Mouse (Mus musculus) 416B (cell line): ENCODE measurements at regions not wholly inside any gene's neighbourhood (a gene's known extent, or its start where the extent isn't known, plus 50 kb on each side); places are given as distances from the start of the nearest gene placed in this dataset.

Experiments
- DNase-seq: peaks from one replicate; pipeline ENCODE4 v3.0.0; 2011; ENCODE audit warnings: low read depth

GRCm38 (mm10) chr5:75471010-75471409 is 103.7 kb upstream of the Kit start:
- no peak for DNase-seq

- no peak for DNase-seq
Measured at GRCm38 (mm10) chr5:75472484-75472883, 102.2 kb upstream of the Kit start.

- no peak for DNase-seq
Measured at GRCm38 (mm10) chr5:75475414-75475813, 99.3 kb upstream of the Kit start.

GRCm38 (mm10) chr5:75478499-75478898 is 96.2 kb upstream of the Kit start:
- peak; percentile 63 for DNase-seq

- DNase-seq, result no peak
Measured at GRCm38 (mm10) chr5:75479149-75479548, 95.6 kb upstream of the Kit start.

GRCm38 (mm10) chr5:75481595-75481994 is 93.1 kb upstream of the Kit start:
- no peak for DNase-seq

GRCm38 (mm10) chr5:75484330-75484729 is 90.4 kb upstream of the Kit start:
- no peak for DNase-seq

GRCm38 (mm10) chr5:75490806-75491205 is 83.9 kb upstream of the Kit start:
- DNase-seq, result no peak

GRCm38 (mm10) chr5:75494143-75494542 is 80.6 kb upstream of the Kit start:
- no peak for DNase-seq

- DNase-seq, result no peak
Measured at GRCm38 (mm10) chr5:75499053-75499452, 75.7 kb upstream of the Kit start.

- no peak for DNase-seq
Measured at GRCm38 (mm10) chr5:75499695-75500094, 75.0 kb upstream of the Kit start.

GRCm38 (mm10) chr5:75500654-75501416 is 73.9 kb upstream of the Kit start:
- DNase-seq, result peak; percentile 66

- peak; percentile 79 for DNase-seq
Measured at GRCm38 (mm10) chr5:75503673-75504072, 71.0 kb upstream of the Kit start.

GRCm38 (mm10) chr5:75512521-75513422 is 61.9 kb upstream of the Kit start:
- no peak for DNase-seq

GRCm38 (mm10) chr5:75518213-75518612 is 56.5 kb upstream of the Kit start:
- DNase-seq, result no peak

- DNase-seq, result no peak
Measured at GRCm38 (mm10) chr5:75523041-75523678, 51.6 kb upstream of the Kit start.
